Mouse (Mus musculus) urinary bladder, adult 2 months (tissue): ENCODE results near the gene Mogs. TPM values are rescaled to one million over a fixed set of nuclear protein-coding genes. Genes with fewer than 3 reads are reported as not detected.
"Not testable (repeated sequence)": the region's sequence is repeated elsewhere in the genome, so short reads cannot be mapped to it uniquely, and the experiment has no call there.

Experiments
- DNase-seq: peaks from one replicate; pipeline ENCODE4 v3.0.0; 2022; ENCODE audit warnings: low spot score
- polyA plus RNA-seq: library from polyadenylated mRNA; depleted of rRNA; stranded (reverse); fragments of >200 nt; gene quantifications from 2 replicates; pipeline ENCODE4 v1.2.3, GENCODE M21; 2012; rRNA removed

The Mogs gene
- polyA plus RNA-seq, 1 experiment, result 40.3 TPM

DNA sequence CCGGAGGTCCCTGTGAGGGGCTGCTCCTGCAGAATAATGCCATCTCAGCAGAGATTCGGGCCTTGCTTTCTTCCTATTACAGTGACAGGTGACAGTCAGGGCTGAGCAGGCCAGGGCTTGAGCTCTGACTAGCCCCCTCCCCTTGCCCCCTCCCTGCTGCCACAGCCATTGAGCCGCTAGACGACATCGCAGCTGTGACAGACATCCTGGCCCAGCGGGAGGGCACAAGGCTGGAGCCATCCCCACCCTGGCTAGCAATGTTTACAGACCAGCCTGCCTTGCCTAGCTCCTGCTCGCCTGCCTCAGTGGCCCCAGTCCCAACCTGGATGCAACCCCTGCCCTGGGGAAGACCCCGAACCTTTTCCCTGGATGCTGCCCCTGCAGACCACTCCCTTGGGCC lies 36.4 kb downstream of the Mogs start:
- DNase-seq, result no peak

DNA sequence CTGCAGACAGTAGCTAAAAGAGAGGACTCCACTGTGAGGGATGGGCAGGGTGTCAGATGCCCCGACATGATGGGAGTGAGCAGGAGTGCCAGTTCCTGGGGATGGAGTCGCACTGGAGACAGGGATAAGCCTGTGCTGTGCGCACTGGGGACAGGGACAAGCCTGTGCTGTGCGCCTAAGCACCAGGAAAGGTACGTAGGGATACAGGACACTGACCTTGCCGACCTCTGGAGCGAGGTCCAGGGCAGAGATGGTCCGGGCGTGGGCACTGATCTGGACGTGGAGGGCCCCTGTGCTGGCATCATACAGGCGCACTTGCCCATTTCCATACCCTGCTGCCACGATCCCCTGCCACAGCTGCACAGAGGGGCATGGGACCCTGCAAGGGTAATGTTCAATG lies 37.7 kb downstream of the Mogs start:
- no peak for DNase-seq

DNA sequence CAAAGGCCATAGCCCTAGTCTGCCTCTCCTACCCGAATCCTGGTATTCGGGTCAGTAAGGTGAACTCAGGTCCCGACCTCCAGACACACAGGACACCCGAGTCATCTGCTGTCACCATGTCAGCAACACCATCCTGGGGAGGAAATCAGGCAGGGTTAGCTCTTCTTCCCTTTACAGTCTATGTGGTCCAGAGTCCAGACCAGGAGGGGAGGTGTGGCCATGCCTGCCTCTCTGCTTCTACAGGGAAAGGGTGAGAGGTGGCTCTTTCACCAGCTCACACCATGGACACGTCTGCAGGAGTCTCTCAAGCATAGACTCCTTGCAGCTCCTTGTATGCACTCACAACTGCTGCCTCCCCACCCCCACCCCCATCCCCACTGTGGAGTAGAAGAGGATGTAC lies 38.2 kb downstream of the Mogs start:
- no peak for DNase-seq

DNA sequence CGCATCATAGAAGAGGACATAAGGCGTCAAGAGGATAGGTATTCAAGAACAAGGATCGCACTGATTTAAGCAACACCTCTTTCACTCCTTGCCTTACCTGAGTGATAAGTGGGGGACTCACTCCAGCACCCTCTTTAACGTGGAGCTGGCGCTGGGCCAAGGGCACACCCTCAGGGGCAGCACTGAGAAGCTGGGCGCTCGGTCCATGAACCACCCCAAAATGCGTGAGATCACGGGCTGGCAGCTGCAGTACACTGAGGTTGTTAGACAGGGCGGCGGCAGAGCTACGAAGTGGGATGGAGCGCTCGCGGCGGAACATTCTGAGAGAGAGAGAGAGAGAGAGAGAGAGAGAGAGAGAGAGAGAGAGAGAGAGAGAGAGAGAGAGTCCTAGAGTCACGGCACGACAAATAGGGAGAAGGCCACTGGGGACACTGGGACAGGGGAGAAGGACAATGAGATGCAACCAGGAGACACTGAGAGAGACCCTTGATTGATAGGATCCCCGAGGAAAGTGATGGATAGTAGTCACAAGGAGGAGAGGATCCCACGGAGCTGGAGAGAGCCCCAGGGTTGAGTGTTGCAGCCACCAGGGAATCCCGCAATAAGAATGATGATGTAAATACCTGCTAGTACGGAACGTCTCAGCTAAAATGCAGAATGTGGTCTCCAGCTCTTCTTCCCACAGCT lies 40.4 kb downstream of the Mogs start:
- DNase-seq, result no peak

DNA sequence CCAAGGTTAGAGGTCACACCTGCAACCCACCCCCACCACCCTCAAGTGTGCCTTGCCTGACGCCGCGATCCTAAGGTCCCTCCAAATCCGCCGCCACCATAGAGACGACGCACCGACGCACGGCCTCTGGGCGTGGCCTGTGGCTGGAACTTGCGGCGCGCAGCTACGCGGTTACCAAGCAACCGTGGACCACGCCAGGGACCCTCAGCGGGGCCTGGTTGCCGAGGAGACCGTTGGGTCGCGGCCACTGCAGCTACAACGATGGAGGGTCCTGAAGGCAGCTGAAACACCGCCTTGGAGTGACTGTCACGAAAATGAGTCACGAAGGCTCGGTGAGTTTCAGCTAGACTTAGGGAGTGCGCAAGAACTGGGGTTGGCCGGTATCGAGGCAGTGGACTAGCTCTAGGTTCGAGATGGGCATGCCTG lies 41.0 kb downstream of the Mogs start, which contains the start of the genes Wdr54 and 1700003E16Rik:
Gene Wdr54 (minus strand): TSS at position 139 of the 426 bp plus-strand sequence.
Gene 1700003E16Rik (plus strand): TSS at position 146 of the 426 bp plus-strand sequence.
- DNase-seq, result no peak

DNA sequence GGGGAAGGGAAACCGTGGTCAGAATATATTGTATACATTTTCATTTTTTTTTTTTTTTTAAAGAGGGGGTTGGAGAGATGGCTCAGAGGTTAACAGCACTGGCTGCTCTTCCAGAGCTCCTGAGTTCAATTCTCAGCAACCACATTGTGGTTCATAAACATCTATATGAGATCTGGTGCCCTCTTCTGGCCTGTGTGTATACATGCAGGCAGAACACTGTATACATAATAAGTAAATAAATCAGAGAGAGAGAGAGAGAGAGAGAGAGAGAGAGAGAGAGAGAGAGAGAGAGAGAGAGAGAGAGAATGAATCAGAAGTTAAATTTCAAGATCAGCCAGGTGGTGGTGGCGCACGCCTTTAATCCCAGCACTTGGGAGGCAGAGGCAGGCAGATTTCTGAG lies 44.2 kb downstream of the Mogs start:
- DNase-seq, result not testable (repeated sequence)

DNA sequence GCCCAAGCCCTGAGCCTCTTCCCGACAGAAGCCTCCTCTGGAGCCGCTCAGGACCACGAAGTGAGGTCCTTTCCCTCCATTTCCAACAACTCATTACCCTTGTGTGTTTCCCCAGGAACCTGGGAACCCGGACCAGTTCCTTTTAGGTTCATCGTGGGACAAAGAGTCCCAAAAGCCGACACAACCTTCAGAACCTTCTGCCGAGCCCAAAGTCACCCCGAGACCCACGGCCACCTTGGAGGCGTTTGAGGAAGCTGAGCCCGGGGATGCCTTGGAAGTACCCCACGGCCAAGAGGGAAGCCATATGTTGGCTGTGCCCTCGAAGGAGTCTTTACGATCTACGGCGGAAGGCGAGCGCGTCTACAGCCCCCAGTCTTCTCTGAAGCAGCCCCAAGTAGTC lies 46.1 kb downstream of the Mogs start:
- no peak for DNase-seq

DNA sequence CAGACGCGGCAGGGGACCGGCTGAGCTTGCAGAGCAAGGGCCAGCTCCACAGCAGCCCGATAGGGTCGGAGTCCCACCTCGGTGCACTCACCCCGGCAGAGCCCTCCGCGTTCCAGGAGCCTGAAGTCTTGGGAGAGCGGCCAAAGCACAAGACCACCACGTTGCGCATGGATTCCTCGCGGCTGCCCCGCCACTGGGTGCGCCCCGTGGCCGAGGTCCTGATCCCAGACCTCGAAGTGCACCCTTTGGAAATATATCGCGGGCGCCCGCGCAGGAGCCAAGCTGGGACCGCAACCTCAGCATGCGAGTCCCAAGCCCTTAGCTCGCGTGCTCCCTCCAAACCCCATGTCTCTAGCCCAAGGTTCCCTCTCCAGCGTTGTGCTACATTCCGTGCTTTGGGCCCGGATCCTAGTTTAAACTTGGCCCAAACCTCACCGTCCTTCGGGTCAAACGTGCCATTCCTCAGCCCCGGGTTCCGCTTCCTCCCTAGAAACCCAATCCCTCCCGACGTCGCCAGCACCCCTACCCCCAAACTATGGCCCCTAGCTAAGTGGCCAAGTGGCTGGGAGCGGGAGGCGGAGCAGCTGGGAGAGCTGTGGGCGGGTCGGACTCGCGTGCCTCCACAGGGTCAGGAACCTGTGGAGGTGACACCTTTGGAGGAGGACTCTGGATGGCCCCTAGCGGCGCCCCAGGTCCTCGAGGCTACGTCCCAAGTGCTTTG lies 46.8 kb downstream of the Mogs start:
- peak; percentile 46 for DNase-seq

DNA sequence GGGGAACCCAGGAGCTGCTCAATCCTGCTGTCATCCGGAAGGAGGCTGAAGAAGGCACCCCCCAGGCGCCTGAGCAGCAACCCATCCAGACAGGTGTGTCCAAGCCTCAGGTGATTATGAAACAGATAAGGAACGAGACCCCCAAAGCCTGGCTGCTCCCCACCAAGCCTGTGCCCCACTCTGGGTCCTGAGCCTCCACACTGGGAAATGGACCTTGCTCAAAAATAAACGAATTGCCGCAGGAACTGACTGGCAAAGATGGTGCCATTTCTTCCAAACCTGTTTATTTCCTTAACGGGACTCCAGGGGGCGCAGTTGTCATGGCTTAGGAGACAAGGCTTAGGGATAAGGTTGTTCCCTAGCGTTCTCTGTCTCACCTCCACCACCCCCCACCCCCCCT lies 47.4 kb downstream of the Mogs start:
- no peak for DNase-seq

DNA sequence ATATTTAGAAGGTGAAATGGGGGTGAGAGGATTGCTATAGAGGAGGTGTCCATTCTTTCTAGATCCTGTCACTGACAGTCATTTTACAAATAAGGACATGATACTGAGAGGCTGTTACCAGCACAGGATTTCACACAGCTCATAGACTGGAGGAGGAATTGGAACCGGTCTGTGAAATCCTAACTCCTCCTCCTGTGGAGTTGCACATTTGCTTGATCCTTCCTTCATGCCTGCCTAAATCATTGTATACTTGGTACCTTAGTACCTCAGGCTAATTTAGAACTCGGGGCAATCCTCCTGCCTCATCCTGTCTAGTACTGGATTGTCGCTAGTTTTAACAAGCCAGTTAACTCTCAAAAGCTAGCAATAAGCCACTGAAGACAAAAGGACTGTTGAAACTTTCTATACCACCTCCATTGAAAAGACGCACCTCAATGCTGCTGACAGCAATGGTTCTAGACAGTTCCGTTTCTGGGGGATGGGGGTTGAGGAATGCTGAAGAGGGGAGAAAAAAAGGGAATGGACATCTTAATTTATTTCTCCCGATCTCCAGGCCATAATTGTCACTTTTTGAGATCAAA lies 49.8 kb downstream of the Mogs start:
- no peak for DNase-seq

DNA sequence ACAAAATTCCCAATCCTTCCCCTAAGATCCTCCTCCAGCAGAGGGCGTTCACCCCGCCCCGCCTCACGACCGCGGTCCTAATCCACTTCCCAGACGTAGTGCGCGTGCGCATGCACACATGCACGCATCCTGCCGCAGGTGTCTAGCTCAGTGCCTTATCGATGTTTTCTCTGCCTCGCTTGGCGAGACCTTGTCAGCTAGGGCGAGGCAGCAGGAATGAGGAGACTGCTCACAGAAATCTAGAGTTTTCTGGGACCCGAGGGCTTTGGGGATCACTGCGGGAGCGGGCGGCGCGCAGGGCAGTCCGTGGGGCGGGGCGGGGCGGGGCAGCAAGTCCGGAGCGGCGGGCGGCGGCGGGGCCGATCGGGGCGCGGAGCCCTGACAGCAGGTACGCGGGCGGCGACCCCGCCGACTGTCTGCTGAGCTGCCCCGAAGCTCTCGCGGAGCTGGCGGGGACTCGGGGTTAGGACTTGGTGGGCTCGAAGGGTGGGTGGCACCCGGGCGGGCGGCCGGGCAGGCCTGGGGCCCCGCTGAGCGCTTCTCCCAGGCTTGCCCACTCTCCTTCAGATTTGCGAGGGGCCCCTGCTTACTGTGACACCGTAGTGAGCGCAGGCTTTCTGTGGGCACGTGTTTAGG lies 50.4 kb downstream of the Mogs start, which contains the start of gene Dctn1:
Gene Dctn1 (plus strand): TSS at position 314 of the 636 bp plus-strand sequence.
- peak; percentile 92 for DNase-seq

DNA sequence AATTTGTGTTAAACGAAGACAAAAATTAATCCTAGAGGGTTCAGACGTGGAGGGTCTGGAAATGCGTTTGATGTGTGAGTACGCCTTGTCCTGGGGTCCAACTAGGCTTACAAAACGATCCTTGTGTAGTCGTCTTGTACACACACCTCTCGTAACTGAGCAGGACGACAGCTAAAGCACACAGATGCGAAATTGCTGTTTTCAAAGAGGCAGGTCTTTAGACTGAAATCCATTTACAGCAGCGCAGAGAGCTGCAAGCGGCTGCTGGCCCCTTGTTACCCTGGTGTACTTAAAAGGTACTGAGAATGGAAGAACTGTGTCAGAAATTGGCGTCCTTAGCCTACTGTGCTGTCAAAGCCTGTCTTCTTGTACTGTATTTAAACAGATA lies 50.9 kb downstream of the Mogs start:
- DNase-seq, result no peak

Other genes with a start within 250 kb of the Mogs start
- 0.31 and 0.43 TPM in 2 replicates for gene Sema4f, start 175.7 kb upstream of the Mogs start, polyA plus RNA-seq
- gene M1ap, start 168.6 kb upstream of the Mogs start, polyA plus RNA-seq, result 0.30 and 0.62 TPM in 2 replicates
- gene Dok1, start 82.0 kb upstream of the Mogs start, polyA plus RNA-seq, result 18.3 and 20.8 TPM in 2 replicates
- gene Loxl3, start 81.3 kb upstream of the Mogs start, polyA plus RNA-seq, result 20.2 and 20.7 TPM in 2 replicates
- gene Aup1, start 61.0 kb upstream of the Mogs start, polyA plus RNA-seq, result 189 and 247 TPM in 2 replicates
- 46.4 and 67.3 TPM in 2 replicates for gene Htra2, start 60.2 kb upstream of the Mogs start, polyA plus RNA-seq
- 3.4 and 4.9 TPM in 2 replicates for gene Dqx1, start 57.7 kb upstream of the Mogs start, polyA plus RNA-seq
- 0.15 and 0.29 TPM in 2 replicates for gene Tlx2, start 45.2 kb upstream of the Mogs start, polyA plus RNA-seq
- gene Pcgf1, start 37.6 kb upstream of the Mogs start, polyA plus RNA-seq, result 28.5 and 35.8 TPM in 2 replicates
- 0.84 and 1.0 TPM in 2 replicates for gene Lbx2, start 29.1 kb upstream of the Mogs start, polyA plus RNA-seq
- 3.1 and 4.5 TPM in 2 replicates for gene Ccdc142, start 13.9 kb upstream of the Mogs start, polyA plus RNA-seq
- gene Gm42688, start 13.9 kb upstream of the Mogs start, polyA plus RNA-seq, result 5.0 and 6.1 TPM in 2 replicates
- 64.9 and 84.8 TPM in 2 replicates for gene Mrpl53, start 6.5 kb upstream of the Mogs start, polyA plus RNA-seq
- gene Wbp1, start 6.1 kb downstream of the Mogs start, polyA plus RNA-seq, result 85.6 and 89.2 TPM in 2 replicates
- 25.2 and 25.5 TPM in 2 replicates for gene Ino80b, start 9.9 kb downstream of the Mogs start, polyA plus RNA-seq
- gene Rtkn, start 20.0 kb downstream of the Mogs start, polyA plus RNA-seq, result 20.7 and 22.1 TPM in 2 replicates
- 4.9 and 5.6 TPM in 2 replicates for gene Wdr54, start 40.9 kb downstream of the Mogs start, polyA plus RNA-seq
- 1.2 and 1.5 TPM in 2 replicates for gene 1700003E16Rik, start 40.9 kb downstream of the Mogs start, polyA plus RNA-seq
- gene Dctn1, start 50.4 kb downstream of the Mogs start, polyA plus RNA-seq, result 97.9 and 119 TPM in 2 replicates
- gene Slc4a5, start 104.3 kb downstream of the Mogs start, polyA plus RNA-seq, result 0.06 TPM in 1 of 2 replicates, not detected in the other
- gene Mthfd2, start 210.4 kb downstream of the Mogs start, polyA plus RNA-seq, result 3.2 and 4.4 TPM in 2 replicates
- gene Mob1a, start 210.5 kb downstream of the Mogs start, polyA plus RNA-seq, result 55.1 and 57.1 TPM in 2 replicates
- 57.9 and 67.0 TPM in 2 replicates for gene Bola3, start 233.7 kb downstream of the Mogs start, polyA plus RNA-seq